Mouse (Mus musculus) cerebellum, postnatal 10 days (tissue): ENCODE results near the gene Agpat1.

Experiments
- DNase-seq, 2 experiments: peaks; one replicate each; pipeline ENCODE4 v3.0.0; 2021; ENCODE audit warnings: mixed read lengths in 2 of 2

Gene Agpat1

DNA sequence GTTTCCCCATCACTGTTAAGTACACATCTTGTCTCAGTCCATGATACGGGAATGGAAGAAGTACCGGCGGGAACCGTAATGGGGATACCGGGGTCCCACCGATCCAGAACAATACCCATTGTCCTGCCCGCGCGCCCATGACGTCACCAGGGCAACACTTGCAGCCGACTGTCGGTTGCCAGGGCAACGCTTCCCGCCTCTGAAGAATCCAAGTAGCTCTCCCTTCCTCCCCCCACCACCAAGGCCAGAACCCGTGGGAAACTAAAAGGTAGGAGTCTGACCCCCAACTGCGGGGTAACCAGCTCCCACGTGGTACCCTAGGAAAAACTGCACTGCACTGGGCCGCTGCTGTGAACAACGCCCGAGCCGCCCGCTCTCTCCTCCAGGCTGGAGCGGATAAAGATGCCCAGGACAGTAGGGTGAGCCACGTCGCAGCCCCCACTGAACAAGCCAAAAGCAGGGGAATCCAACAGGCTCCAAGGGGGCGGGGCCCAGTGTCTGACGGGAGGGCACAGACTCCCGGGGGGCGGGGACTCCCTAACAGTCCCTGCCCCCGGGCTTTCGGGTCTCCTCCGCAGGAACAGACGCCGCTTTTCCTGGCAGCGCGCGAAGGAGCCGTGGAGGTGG is 17.2 kb upstream of the Agpat1 start:
- DNase-seq = peak; percentile 95 to 96

- peak; percentile 99 for DNase-seq
These were observed 16.6 kb upstream of the Agpat1 start for GRCm38 (mm10) chr17:34587423-34587811.

- DNase-seq = no peak
These were observed 16.2 kb upstream of the Agpat1 start for GRCm38 (mm10) chr17:34587814-34588213.

DNA sequence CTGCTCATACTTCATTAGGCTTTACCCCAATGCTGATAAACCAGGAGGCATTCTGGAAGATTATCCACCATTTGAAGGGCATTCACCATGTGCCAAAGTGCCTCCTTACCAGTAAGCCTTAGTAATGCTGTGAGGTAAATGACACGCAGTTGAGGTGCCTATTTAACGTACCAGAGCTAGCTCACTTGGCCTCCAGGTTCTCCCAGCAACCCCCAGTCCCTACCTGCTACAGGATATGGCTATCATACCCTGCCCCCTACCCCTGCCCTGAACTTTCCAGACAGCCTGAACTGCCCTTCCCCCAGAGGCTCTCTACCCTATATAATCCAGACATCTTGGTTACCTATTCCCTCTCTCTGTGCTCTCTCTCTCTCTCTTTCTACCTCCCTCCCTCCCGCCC is 15.3 kb upstream of the Agpat1 start:
- DNase-seq = no peak

DNA sequence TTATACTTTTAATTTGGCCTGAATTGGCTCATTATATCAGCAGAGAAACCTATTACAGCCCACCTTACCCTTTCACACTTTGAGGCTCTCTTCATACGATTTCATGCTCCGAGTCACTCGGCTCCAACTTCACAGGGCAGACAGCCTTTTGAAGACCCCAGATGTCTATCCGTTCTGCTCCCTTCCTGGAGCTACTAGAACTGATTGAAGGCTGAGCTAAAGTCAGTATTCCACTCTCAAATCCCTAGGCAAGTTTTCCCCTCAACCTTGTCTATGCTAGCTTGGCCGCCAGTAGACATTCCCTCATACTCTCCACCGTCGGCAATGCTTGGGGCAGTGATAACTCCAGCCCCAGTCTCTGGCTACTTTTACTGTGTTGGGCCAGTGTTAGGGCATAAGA is 14.9 kb upstream of the Agpat1 start:
- no peak for DNase-seq

GRCm38 (mm10) chr17:34589681-34590101 is 14.4 kb upstream of the Agpat1 start, which contains the start of gene Gpsm3:
TSS of gene Gpsm3 (plus strand) at chr17:34589806.
- peak in 1 of 2 experiments; percentile 42 for DNase-seq

DNA sequence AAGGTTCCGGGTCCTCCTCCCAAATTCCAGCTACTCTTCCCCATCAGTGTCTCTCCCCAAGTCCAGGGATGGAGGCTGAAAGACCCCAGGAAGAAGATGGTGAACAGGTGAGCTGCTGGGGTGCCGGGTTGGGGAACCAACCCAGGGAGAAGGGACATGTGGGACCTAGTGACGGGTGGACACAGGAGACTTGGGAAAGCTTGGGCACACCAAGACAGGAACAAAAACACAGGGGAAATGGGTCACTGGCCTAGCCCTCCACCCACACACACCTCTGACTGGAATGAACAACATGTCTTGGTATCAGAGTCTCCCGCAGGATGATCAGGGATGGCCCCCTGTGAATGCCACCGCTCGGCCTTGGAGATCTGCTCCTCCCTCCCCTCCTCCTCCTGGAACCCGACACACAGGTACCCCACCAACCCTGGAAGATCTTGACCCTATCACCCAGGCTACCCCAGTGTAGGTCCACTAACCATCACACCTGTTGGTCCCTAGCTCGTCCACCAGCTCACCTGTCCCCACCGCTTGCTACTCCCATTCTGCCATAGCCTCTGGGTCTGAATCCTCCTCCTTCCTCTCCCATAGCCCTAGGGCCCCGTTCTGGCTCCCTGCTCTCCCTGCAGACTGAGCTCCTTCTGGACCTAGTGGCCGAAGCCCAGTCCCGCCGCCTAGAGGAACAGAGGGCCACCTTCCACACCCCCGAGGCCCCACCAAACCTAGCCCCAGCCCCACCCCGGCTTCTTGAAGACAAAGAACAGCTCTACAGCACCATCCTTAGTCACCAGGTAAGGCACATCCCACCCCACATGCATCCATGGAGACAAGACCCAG is 13.7 kb upstream of the Agpat1 start:
- DNase-seq = peak in 1 of 2 experiments; percentile 31

- DNase-seq = peak; percentile 51
These were observed 12.8 kb upstream of the Agpat1 start, which contains the start of gene Pbx2 for GRCm38 (mm10) chr17:34591029-34591993. TSS of gene Pbx2 (plus strand) at chr17:34591266.

- DNase-seq = peak; percentile 96 to 98
These were observed 12.1 kb upstream of the Agpat1 start for GRCm38 (mm10) chr17:34591994-34592375.

DNA sequence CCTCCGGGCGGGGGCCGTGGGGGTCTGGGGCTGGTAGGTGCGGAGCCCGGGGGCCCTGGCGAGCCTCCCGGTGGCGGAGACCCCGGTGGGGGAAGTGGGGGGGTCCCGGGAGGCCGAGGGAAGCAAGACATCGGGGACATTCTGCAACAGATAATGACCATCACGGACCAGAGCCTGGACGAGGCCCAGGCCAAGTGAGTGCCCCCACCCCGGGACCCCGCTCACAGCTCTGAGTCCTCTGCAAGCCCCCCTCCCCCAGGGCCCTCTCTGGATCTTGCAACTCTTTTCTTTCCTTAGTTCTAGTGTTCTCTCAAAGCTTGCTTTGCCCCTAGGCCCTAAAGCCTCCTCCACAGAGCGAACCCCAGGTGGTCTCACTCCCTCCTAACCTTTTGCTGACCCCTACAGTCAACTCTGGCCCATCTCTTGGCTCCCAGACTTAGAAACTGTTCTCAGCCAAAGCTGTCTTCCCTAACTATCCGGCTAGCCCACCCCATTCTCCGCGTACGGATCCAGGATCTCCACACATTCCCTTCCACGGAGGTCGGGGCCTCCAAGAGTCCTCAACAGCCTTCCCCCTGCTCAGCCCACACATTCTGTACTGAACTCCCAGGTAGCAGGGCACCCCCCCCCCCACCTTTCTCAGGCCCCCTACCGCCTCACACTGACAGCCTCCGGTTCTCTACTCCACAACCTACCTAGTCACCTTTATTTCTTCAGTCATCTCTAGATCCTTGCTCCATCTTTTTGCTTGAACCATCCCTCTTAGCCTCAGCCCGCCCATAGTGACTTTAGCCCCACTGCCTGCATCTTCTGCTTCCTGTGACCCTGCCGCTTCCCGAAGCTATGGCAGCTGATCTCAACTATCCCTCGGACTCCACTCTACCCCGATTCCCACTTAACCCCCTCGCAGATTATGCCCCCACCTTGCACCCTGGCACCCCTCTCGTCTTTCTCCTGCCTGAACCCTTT is 11.2 kb upstream of the Agpat1 start:
- peak; percentile 53 to 71 for DNase-seq

DNA sequence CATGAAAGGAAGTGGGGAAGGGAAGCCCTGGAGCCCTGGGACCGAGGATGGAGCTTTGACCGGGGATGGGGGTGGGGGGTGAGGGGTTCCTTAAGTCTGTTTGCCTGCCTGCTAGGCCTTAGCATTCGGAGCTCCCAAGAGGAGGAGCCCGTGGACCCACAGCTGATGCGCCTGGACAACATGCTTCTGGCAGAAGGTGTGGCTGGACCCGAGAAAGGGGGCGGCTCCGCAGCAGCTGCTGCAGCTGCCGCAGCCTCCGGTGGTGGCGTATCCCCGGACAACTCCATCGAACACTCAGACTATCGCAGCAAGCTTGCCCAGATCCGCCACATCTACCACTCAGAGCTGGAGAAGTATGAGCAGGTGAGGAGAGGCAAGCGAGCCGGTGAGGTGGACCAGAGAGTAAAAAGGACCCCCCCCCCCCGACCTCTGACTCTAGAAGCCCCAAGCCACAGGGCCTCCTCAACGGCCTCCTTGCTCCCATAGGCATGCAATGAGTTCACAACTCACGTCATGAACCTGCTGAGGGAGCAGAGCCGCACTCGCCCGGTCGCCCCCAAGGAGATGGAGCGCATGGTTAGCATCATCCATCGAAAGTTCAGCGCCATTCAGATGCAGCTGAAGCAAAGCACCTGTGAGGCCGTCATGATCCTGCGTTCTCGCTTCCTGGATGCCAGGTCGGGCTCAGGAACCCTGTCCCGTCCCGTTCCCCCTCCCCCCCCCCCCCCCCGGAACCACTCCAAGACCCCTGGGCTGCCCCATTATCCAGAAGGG is 10.1 kb upstream of the Agpat1 start:
- DNase-seq = no peak

DNA sequence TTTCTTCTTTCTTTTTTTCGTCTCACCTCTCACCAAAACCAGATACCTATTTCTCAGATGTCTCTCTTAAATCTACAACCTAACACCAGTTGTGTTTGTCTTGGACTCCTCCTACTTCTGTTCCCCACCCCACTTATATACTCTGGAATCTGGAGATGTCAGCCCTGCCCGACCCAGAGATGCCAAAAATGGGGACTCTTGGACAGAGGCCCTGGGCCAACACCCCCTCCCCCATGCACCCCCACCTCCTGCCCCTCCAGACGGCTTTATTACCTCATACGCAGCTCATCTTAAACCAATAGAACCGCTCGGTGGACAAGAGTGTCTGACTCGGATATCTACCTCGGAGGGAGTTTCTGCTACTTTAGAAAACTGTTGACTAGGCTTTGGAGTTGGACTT is 8.0 kb upstream of the Agpat1 start:
- no peak for DNase-seq

DNA sequence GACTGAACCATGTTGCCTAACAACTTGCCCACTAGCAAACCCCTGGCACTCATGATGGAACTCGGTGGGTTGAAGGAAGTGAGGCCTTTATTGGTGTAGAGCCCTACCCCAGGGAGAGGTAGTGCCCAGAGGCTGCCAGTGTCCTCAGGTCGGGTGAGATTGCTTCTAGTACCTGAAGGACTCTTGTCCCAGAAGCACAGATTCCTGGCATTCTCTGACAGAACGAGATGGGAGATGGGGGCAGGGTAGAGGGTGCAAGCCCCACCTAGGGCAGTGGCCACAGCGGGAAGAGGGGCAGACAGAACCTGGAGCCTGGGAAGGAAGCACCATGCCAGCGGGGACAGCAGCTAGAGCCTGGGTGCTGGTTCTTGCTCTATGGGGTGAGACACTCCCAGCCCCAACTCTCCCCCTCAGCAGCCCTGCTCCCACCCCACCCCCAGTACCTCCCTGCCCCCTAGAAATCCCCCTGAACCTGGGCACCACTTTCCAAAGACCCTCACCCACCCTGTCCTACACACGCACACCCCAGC is 6.4 kb upstream of the Agpat1 start, which contains the start of gene Ager:
Gene Ager, plus strand, starts transcription at position 297 of the 530 bp plus-strand sequence.
- DNase-seq = peak in 1 of 2 experiments; percentile 8

DNA sequence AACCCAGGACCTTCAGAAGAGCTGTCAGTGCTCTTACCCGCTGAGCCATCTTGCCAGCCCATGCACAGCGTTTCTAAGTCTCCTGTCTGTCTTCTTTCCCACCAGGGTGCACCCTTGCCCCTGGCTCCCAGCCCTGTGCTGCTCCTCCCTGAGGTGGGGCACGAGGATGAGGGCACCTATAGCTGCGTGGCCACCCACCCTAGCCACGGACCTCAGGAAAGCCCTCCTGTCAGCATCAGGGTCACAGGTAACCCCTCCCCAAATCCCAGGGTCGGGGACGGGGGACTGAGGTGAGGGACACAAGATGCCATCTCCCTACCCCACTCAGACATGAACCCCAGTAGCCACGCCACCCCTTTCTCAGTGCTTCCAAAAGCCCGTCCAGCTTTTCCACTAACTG is 4.2 kb upstream of the Agpat1 start:
- DNase-seq = peak in 1 of 2 experiments; percentile 25

DNA sequence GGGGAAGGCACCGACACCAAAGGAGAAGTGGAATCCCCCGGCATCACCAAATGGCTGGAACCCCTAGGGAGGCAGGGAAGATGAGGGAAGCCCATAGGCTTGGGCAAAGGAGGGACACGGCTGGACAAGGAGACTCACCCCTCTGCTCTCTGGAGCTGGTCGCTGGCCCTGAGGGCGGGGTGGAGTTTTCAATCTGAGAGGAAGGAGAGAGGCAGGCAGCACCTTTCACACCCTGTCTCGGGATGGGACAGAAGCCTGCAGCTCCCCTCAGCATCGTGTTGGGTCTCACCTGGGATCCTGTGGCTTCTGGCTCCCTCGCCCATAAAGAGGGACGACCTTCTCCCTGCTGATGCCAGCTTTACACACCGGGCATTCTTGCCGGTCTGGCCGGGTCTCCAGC is 2.3 kb upstream of the Agpat1 start:
- peak in 1 of 2 experiments; percentile 18 for DNase-seq

GRCm38 (mm10) chr17:34603375-34604060 is 544 bp upstream of the Agpat1 start, which contains the start of gene Rnf5:
TSS of gene Rnf5 (minus strand) at chr17:34603690.
- DNase-seq = peak; percentile 99 to 100

GRCm38 (mm10) chr17:34604511-34605237 is 612 bp downstream of the Agpat1 start:
- no peak for DNase-seq

GRCm38 (mm10) chr17:34605609-34606008 is 1.5 kb downstream of the Agpat1 start:
- peak; percentile 99 for DNase-seq
